Mouse (Mus musculus) lung, postnatal 36 days (tissue): ENCODE data around the gene Ankrd23.
A peak's percentile ranks its signal among the peaks of the same experiment; 100 is the strongest.

Experiments
- DNase-seq: peaks from one replicate; pipeline ENCODE4 v3.0.0; 2022; ENCODE audit warnings: mixed read lengths

Gene Ankrd23

GRCm38 (mm10) chr1:36563197-36563596, 26.5 kb upstream of the Ankrd23 start:
- DNase-seq, result no peak

- no peak for DNase-seq
Measured at GRCm38 (mm10) chr1:36562388-36562787, 25.7 kb upstream of the Ankrd23 start.

- DNase-seq, result no peak
Measured at GRCm38 (mm10) chr1:36560903-36561302, 24.2 kb upstream of the Ankrd23 start.

GRCm38 (mm10) chr1:36559888-36560287, 23.2 kb upstream of the Ankrd23 start:
- DNase-seq, result no peak

GRCm38 (mm10) chr1:36559256-36559655, 22.6 kb upstream of the Ankrd23 start:
- no peak for DNase-seq

GRCm38 (mm10) chr1:36558031-36558993, 21.6 kb upstream of the Ankrd23 start, which contains the start of gene Sema4c:
Gene Sema4c, minus strand, starts transcription at chr1:36558349.
- DNase-seq, result peak; percentile 76

GRCm38 (mm10) chr1:36557457-36558011, 20.9 kb upstream of the Ankrd23 start:
- peak; percentile 89 for DNase-seq

GRCm38 (mm10) chr1:36556553-36557456, 20.1 kb upstream of the Ankrd23 start:
- DNase-seq, result peak; percentile 95

- DNase-seq, result no peak
Measured at GRCm38 (mm10) chr1:36555798-36556395, 19.2 kb upstream of the Ankrd23 start.

- no peak for DNase-seq
Measured at GRCm38 (mm10) chr1:36554633-36555399, 18.1 kb upstream of the Ankrd23 start.

- DNase-seq, result no peak
Measured at GRCm38 (mm10) chr1:36552506-36552905, 15.8 kb upstream of the Ankrd23 start.

GRCm38 (mm10) chr1:36551904-36552303, 15.2 kb upstream of the Ankrd23 start:
- no peak for DNase-seq

- DNase-seq, result no peak
Measured at GRCm38 (mm10) chr1:36550075-36550863, 13.6 kb upstream of the Ankrd23 start.

GRCm38 (mm10) chr1:36549491-36549890, 12.8 kb upstream of the Ankrd23 start:
- DNase-seq, result no peak

GRCm38 (mm10) chr1:36548771-36549170, 12.1 kb upstream of the Ankrd23 start:
- DNase-seq, result no peak

GRCm38 (mm10) chr1:36547981-36548598, 11.4 kb upstream of the Ankrd23 start:
- DNase-seq, result peak; percentile 56

GRCm38 (mm10) chr1:36546888-36547471, 10.3 kb upstream of the Ankrd23 start, which contains the start of gene Ankrd39:
Gene Ankrd39, minus strand, starts transcription at chr1:36547445.
- DNase-seq, result peak; percentile 99

- peak; percentile 62 for DNase-seq
Measured at GRCm38 (mm10) chr1:36545845-36546600, 9.3 kb upstream of the Ankrd23 start.

GRCm38 (mm10) chr1:36545382-36545781, 8.7 kb upstream of the Ankrd23 start:
- DNase-seq, result no peak
